Mouse (Mus musculus): ENCODE measurements around the gene Cttn.

Gene Cttn

GRCm38 (mm10) chr7:144470545-144471059, at the start of gene Cttn:
Gene Cttn (minus strand): TSS chr7:144471009.
- no peak for DNase-seq (ENCODE audit: extremely low read depth, low read depth, low spot score)

GRCm38 (mm10) chr7:144519852-144520251, 49.0 kb upstream of the Cttn start:
- DNase-seq (ENCODE audit: extremely low read depth, low read depth, low spot score) = no peak

GRCm38 (mm10) chr7:144516711-144517110, 45.9 kb upstream of the Cttn start:
- no peak for DNase-seq (ENCODE audit: extremely low read depth, low read depth, low spot score)

GRCm38 (mm10) chr7:144509090-144509489, 38.3 kb upstream of the Cttn start:
- DNase-seq (ENCODE audit: extremely low read depth, low read depth, low spot score) = no peak

- no peak for DNase-seq (ENCODE audit: extremely low read depth, low read depth, low spot score)
These were observed 36.0 kb upstream of the Cttn start for GRCm38 (mm10) chr7:144506807-144507206.

- no peak for DNase-seq (ENCODE audit: extremely low read depth, low read depth, low spot score)
These were observed 33.1 kb upstream of the Cttn start for GRCm38 (mm10) chr7:144503959-144504358.

GRCm38 (mm10) chr7:144492931-144493330, 22.1 kb upstream of the Cttn start:
- DNase-seq (ENCODE audit: extremely low read depth, low read depth, low spot score) = no peak

- no peak for DNase-seq (ENCODE audit: extremely low read depth, low read depth, low spot score)
These were observed 19.5 kb upstream of the Cttn start for GRCm38 (mm10) chr7:144490201-144490873.

GRCm38 (mm10) chr7:144489067-144489774, 18.4 kb upstream of the Cttn start:
- no peak for DNase-seq (ENCODE audit: extremely low read depth, low read depth, low spot score)

- peak; percentile 52 for DNase-seq (ENCODE audit: extremely low read depth, low read depth, low spot score)
These were observed 9.5 kb upstream of the Cttn start for GRCm38 (mm10) chr7:144480314-144480713.

GRCm38 (mm10) chr7:144479569-144479968, 8.8 kb upstream of the Cttn start:
- DNase-seq (ENCODE audit: extremely low read depth, low read depth, low spot score) = no peak

GRCm38 (mm10) chr7:144475741-144476140, 4.9 kb upstream of the Cttn start:
- no peak for DNase-seq (ENCODE audit: extremely low read depth, low read depth, low spot score)

GRCm38 (mm10) chr7:144473486-144473885, 2.7 kb upstream of the Cttn start:
- no peak for DNase-seq (ENCODE audit: extremely low read depth, low read depth, low spot score)

GRCm38 (mm10) chr7:144471103-144471502, 294 bp upstream of the Cttn start:
- DNase-seq (ENCODE audit: extremely low read depth, low read depth, low spot score) = no peak

GRCm38 (mm10) chr7:144469908-144470544, 783 bp downstream of the Cttn start:
- no peak for DNase-seq (ENCODE audit: extremely low read depth, low read depth, low spot score)

GRCm38 (mm10) chr7:144469181-144469641, 1.6 kb downstream of the Cttn start:
- no peak for DNase-seq (ENCODE audit: extremely low read depth, low read depth, low spot score)

GRCm38 (mm10) chr7:144468741-144469140, 2.1 kb downstream of the Cttn start:
- DNase-seq (ENCODE audit: extremely low read depth, low read depth, low spot score) = no peak

- no peak for DNase-seq (ENCODE audit: extremely low read depth, low read depth, low spot score)
These were observed 8.2 kb downstream of the Cttn start for GRCm38 (mm10) chr7:144462577-144462976.

GRCm38 (mm10) chr7:144461246-144461902, 9.4 kb downstream of the Cttn start:
- DNase-seq (ENCODE audit: extremely low read depth, low read depth, low spot score) = no peak

GRCm38 (mm10) chr7:144458881-144459280, 11.9 kb downstream of the Cttn start:
- DNase-seq (ENCODE audit: extremely low read depth, low read depth, low spot score) = no peak

GRCm38 (mm10) chr7:144450661-144451060, 20.1 kb downstream of the Cttn start:
- no peak for DNase-seq (ENCODE audit: extremely low read depth, low read depth, low spot score)

Data from fat pad, adult 2 months (tissue).